Mouse (Mus musculus): Measurements from ENCODE around the gene Gm6096.

The Gm6096 gene

DNA sequence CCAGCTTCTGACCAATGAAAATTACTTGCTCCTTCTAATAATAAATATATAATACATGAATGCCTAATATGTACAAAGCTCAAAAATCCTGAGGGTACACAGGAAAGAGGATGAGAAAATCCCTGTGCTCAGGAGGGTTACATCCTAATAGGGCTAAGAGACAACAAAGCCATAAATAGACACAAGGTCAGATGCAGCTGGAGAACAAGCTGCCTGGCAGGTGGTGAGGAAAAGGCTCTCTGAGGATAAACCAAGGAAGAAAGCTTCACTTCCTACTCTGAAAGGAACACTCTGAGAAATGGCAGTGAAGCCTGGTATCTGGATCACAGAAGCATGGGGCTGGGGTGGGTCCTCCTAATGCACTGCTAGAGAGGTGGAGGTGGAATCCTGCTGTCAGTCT, 15.6 kb downstream of the Gm6096 start:
- CTCF ChIA-PET = interaction anchor here in 2 of 4 experiments (0.9 to 2.1 kb wide), 8 partner anchors 11 to 86 kb away, joined by 3 to 6 read pairs (median 4); no protein-coding TSS in a partner anchor

DNA sequence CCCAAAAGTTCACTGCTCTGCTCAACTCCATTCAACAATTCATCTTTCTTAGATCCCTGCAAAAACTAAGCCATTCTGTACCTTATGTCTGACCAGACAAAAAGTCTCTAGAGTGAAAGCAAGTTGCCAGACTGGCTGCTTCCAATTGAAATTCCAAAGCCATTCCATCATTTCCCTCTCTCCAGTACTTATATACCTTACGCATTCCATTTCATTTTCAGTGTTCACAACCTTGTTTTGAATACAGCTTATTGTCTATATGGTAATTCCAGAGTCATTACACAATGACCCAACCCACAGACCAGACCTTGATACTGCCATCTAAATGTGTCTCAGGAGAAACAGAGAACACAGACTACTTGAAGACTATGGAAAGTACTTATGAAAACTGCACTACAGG, 17.6 kb downstream of the Gm6096 start:
- CTCF ChIA-PET = interaction anchor here in 2 of 4 experiments (0.6 to 1.1 kb wide), 2 partner anchors 84 to 538 kb away, joined by 3 to 8 read pairs; no protein-coding TSS in a partner anchor
- POLR2A ChIA-PET = interaction anchor here (0.5 to 1.7 kb wide), 14 partner anchors 11 to 349 kb away, joined by 3 to 4 read pairs (median 3); partner anchors contain the start of gene 4931406P16Rik (in 1 of the 4)

More for the DNA sequence above, 15.6 kb downstream of the Gm6096 start:
- POLR2A ChIA-PET = interaction anchor here (0.6 to 3.0 kb wide), 21 partner anchors 9 to 124 kb away, joined by 3 to 13 read pairs (median 4); partner anchors contain the start of genes 4931406P16Rik (in 1 of the 4), Gm6096 (in 1 of the 4) and Gpi1 (in 1 of the 4)

DNA sequence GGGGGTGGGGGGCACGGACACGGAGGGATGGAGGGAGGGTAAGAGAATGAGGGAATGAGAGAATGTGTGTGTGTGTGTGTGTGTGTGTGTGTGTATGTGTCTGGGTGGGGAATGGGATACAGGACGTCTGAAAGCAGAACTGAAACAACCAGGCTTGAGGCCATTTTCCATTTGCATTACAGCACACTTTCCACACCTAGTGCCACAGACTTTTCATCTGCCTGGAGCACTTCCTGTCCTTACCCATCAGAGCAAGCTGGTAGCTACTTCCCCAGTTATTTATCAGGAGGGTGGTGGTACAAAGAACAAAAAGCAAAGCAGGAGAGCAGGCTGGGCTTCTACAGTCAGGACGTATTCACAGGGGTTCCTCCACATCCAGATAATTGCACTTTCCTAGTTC, 21.6 kb downstream of the Gm6096 start:
- POLR2A ChIA-PET = interaction anchor here in 3 of 4 experiments (0.6 to 1.2 kb wide), 5 partner anchors 10 to 1240 kb away, joined by 3 to 6 read pairs (median 4); no protein-coding TSS in a partner anchor
- CTCF ChIA-PET = no interaction called here

DNA sequence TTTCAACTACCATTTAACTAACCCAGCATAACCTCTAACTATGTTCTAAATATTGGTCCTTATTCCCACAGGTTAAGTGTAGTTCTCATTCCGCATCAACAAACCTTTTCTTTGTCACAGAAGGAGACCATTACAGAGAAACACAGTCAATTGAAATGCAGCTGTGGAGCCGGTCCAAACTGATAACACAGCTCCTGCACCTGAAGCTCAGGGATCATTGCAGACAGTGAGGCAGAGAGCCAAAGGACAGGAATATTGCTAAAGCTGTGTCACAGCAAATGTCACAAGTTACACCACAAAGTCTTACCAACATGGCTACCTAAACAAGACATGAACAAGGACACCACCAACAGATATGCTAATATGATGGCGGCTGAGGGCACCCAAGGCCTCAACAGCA, 25.2 kb downstream of the Gm6096 start:
- CTCF ChIA-PET = no interaction called here
- POLR2A ChIA-PET = interaction anchor here in 3 of 4 experiments (1.1 to 1.4 kb wide), 4 partner anchors 10 to 76 kb away, joined by 3 to 5 read pairs (median 4); no protein-coding TSS in a partner anchor

DNA sequence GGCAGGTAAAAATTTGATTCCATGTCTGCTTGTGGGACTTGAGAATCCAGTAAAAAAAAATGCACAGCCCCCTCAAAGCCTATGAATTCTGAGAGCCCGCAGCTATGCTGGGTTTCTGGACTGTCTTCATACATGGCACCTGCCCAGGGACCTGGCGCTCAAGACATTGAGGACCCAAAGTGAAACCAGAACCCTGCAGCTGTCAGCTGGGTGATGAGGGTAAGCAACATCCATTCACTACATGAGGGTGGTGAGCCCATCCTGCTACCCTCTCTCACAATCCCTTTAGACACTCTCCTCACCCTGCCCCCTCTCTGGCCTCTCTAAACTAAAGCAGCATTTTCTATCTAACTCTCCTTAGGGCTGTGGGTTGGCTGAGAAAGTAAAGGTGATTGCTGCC, 26.8 kb downstream of the Gm6096 start:
- ChIA-PET CTCF (interaction anchor here in 1 of 4 experiments (0.6 kb wide), 1 partner anchor 8 kb away, joined by 3 read pairs; no protein-coding TSS in a partner anchor), POLR2A (interaction anchor here in 1 of 4 experiments (1.3 kb wide), 1 partner anchor 28 kb away, joined by 3 read pairs; no protein-coding TSS in a partner anchor)

DNA sequence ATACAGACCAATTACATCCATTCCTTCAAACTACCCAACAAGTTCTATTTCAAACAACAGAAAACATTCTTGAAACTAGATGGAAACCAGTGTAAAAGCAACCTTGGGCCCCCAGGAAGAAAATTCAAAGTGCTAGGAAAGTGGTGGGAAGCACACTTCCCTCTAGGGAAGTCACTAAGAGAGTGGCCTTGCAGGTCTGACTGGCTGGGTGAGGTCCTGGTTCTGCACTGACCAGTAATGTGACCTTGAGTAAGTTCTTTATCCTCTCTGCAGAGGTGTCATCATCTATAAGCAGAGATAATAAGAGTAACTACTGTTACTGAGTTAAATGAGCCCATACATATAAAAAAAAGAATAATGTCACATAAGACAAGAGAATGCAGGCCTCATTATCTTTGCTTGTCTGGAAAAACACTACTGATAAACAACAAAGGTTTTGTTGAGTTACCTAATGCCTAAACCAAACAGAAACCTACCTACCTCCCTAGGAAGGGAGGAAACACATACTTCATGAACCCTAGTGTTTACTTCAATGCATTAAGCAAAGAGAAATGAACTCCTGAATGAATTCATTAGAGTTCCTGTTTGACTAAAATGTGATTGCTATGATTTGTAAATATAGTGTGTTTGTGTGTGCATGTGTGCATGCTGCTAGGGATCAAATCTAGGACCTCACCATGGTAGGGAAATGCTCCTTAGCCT, 39.8 kb downstream of the Gm6096 start:
- CTCF ChIA-PET = no interaction called here

DNA sequence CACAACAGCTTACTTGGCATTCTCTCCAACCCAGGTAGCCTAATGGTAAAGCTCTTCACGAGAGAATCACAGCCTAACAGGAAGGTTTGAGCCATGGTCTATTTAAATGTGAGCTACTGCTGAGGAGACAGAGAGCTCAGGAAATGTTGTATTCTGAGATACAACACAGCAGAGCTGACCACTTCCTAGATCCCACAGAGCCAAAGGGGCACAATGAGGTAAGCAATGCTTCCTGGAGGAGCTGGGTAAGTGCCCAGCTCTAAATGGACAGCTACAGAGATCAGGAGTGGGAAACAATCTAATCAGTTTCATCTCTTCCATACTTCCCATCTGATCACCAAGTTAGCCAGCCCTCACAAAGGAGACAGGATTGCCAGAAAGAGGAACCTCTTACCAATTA, 40.4 kb downstream of the Gm6096 start:
- ChIA-PET CTCF (no interaction called here), POLR2A (interaction anchor here in 1 of 4 experiments (1.0 to 1.6 kb wide), 4 partner anchors 10 to 21 kb away, joined by 3 to 6 read pairs (median 5); no protein-coding TSS in a partner anchor)

More for the DNA sequence above, 39.8 kb downstream of the Gm6096 start:
- POLR2A ChIA-PET = interaction anchor here in 1 of 4 experiments (1.1 to 1.6 kb wide), 3 partner anchors 11 to 20 kb away, joined by 3 to 6 read pairs (median 4); no protein-coding TSS in a partner anchor

DNA sequence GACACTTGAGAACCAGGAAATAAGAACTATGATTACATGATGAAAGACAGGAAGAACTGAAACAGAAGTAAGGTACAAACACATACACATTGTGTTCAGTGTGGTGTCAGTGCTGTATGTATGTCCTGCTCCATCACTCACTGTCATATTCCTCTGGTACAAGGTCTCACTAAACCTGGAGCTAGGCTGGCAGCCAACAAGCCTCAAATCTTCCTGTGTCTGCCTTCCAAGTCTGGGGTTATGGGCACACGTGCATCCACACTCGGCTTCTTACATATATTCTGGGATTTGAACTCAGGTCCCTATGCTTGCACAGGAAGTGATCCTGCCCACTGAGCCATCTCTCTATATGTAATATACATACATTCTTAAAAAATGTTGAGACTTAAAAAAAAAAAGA, 41.8 kb downstream of the Gm6096 start:
- ChIA-PET CTCF (interaction anchor here in 1 of 4 experiments (0.5 kb wide), 1 partner anchor 94 kb away, joined by 3 read pairs; no protein-coding TSS in a partner anchor), POLR2A (interaction anchor here in 1 of 4 experiments (0.7 to 1.8 kb wide), 6 partner anchors 10 to 46 kb away, joined by 3 to 9 read pairs (median 6); no protein-coding TSS in a partner anchor)

DNA sequence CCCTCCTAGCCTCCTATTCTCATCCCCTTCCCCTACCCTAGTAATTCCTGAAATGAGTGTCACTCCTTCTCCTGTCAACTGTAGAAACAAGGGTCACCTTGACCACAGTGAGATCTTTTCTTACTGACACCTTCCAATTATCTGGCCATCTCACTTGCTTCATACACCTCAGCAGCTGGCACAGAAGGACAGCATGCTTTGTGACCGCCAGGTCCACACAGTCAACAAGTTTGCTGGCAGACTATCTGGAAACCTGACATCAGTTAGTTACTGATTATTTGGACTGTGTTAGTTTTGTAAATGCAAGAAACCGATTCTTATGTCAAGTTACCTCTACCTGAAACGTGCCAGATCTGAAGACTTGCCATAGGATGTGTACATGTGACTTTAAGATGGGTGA, 45.3 kb downstream of the Gm6096 start:
- CTCF ChIA-PET = no interaction called here
- POLR2A ChIA-PET = interaction anchor here in 2 of 4 experiments (0.6 to 1.0 kb wide), 4 partner anchors 12 to 67 kb away, joined by 3 to 12 read pairs (median 3); no protein-coding TSS in a partner anchor

DNA sequence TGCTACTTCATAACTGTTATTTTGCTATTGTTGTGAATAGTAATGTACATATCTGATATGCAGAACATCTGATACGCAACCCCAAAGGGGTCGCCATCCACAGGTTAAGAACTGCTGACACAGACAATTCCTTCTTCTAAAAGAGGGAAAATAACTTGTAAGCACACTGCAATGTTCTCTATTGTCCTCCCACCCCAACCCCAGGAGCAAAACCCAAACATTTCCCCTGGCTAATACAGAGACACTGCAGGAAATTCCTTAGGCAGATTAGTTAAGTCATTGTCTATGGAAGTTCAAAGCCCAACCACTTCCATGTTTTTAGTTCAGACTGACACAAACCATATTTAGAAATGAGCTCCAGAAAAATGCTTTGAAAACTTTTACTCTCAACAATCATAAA, 48.0 kb downstream of the Gm6096 start:
- CTCF ChIA-PET = no interaction called here
- POLR2A ChIA-PET = no interaction called here
